Mouse (Mus musculus): ENCODE results near the gene Ears2.

DNA sequence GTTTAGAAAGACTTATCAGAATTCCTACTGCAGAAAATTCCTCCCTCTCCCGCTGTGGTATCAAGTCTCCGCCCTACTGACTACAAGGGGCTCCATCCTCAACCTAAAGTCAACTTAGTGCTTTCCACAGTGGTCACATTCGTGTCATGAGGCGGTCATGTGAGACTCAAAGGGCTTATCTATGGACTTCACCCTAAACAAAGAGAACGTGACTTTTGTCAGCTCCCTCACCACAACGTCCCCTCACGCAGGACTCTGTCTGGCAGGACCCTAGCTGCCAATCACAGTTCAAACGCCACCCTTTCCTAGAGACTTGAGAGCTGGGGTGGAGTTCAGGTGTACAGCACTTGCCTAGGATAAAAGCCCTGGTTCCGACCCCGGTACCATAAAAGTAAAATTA, 54.1 kb downstream of the Ears2 start:
- no peak for TF ChIP-seq CTCF (IDR thresholded peaks at IDR 0.05; ENCODE audit: control insufficient read depth, insufficient read depth, insufficient read length)
- TF ChIP-seq USF1 (IDR thresholded peaks at IDR 0.05; ENCODE audit: low read depth) = no peak
- TF ChIP-seq MYOD1 (IDR thresholded peaks at IDR 0.05; ENCODE audit: control insufficient read depth, insufficient read length, low read depth) = no peak
- TF ChIP-seq MAX (IDR thresholded peaks at IDR 0.05) = no peak
- TF ChIP-seq CEBPB (IDR thresholded peaks at IDR 0.05; ENCODE audit: low read depth) = no peak
- no peak for TF ChIP-seq FOSL1 (IDR thresholded peaks at IDR 0.05; ENCODE audit: insufficient read depth, low read length, poor library complexity, severe bottlenecking)

Data from C2C12 (cell line).